Mouse (Mus musculus): ENCODE results near the gene Hcar1. TPM values are rescaled to one million over a fixed set of nuclear protein-coding genes. Genes with fewer than 3 reads are reported as not detected.

Hcar1 gene
- polyA plus RNA-seq, 1 experiment from 2014 or later = 0.38 TPM

DNA sequence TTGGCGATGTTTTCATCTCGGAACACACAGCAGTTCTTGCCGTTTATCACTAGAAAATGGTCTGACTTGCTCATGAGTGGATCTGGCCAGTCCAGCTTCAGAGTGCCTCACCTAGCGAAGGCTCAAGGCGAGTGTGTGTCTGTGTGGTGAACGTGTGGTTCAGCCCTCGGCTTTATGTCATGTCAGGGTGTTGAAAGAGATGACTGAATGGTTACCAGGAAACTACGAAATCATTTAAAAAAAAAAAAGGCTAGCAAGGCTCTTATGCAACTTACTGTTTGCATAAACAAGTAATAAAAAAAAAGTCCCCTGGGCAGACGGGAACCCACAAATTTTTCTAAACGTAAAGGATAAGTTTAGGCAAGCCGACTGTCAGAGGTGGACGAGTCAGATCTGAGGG, 14.5 kb downstream of the Hcar1 start, which contains the start of gene Hcar2:
TSS of gene Hcar2 (minus strand) at position 135 of the 400 bp plus-strand sequence.
- no peak for DNase-seq (ENCODE audit: low spot score)

DNA sequence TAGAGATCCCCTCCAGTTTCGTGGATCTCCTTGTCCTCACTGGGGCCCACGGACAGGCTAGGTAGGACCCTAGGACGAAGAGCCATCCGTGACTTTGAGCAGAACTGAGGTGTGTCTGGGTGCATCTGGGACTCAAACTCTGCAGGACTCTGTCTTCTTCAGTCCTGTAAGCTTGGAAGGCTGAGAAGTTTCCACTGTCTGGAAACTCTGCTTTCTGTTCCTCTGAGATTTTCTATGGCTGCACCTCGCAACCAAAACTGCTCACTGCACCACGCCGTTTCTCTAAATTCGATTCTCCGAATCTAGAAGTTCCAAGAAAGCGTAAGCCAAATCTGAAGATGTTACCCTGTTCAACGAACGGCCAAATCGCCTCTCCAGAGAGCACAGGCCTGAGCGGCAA, 15.9 kb downstream of the Hcar1 start:
- no peak for DNase-seq (ENCODE audit: low spot score)

DNA sequence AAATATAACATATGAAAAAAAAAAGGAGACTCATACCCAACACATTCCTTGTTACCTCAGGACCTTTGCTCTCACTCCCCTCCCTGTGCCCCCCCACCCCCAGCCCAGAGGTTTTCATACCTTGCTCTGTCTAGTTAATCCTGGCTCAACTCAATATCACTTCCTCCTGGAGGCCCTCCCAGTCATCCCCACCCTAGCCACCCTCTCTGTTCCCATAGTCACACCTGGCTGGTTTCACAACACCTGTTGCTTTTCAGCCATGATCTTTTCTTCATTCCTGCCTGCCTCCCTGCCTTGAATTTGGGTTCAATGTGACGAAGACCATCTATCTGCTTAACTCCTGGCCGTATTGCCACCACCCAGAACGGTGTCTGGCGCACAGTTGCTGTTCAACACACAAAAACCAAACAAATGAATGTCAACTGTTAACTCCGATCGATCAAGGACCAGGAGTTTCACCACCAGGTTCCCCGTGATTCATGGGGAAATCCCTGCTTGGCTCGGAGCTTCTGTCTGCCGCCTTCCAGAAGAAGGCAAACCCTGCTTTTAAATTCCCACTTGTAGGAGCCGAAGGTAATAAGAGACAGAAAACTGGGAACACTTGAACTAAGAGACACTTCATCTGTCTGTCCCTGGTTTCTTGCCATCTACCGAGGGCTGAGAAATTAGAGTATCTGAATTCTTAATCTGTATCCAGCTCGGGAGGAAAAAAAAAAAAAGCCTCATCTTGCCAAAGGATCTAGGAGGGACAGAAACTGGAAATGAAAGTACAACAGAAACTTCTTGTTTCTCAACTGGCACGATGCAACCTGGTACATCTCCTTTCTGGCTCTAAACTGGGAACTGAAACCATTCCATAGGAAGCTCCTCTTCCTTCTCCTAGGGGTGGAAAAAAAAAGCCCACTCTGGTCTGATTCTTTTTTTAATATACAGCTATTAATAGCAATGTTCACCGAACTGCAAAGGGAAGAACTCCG, 17.2 kb downstream of the Hcar1 start:
- DNase-seq (ENCODE audit: low spot score) = no peak

DNA sequence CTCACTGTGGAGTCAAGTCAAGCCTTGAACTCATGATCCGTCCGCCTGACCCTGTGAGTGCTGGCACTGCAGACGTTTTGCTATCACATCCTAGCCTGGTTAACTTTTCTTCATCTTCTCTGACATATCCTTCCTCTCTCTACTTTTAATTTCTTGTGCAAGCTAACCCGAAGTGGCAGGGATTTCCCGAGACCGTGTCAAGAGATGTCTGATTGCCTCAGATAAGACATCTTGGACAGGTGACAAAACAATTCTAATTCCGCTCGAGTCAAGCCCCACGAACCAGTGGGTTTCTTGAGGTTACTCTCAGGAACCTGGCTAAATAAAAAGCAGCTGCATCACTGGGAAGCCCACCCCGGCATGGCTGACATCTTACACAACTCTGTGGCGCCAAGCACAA, 21.0 kb downstream of the Hcar1 start:
- DNase-seq (ENCODE audit: low spot score) = no peak

DNA sequence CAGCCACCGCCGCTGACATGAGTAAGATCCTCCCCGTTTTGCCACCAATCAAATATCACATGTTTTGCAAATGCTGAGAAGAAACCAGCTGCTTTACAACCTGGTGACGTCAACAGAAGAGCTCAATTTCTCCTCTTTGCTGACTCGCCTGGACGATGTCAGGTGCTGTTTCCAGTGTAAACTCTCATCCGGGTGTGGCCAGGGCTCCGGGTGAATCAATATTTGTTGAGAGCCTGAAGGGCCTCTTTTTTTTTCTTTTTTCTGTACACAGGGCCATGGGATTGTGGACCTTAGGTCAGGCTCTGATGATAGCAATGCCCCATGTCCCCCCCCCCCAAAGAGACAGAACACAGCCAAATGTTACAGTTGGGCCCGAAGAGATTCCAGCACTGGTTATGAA, 25.3 kb downstream of the Hcar1 start:
- no peak for DNase-seq (ENCODE audit: low spot score)

DNA sequence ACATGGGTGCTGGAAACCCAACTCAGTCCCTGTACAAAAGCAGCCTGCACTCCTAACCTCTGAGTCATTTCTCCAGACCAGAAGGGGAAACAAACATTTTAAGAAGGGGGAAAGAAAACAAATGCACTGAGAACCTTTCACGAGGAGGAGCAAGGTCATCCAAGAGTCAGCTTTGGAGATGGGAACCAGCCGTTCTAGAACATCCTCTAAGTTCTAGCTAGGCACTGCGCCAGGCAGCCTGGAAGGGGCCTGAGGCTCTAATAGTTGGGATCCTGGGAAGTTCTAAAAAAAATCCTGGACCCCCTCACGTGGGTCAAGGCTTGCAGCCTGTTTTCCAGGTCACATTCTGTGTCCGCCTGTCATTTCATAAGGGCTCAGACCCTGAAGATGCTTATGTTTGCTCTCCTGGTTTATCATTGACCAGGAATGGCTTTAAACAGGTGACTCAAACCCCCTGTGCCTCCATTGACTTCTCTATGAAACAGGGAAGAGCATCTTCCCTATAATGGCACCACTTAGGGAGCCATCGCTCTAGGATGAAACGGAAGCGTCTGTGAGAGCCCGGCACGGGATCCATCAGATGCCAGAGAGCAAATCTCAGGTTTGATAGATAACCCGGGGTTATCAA, 25.8 kb downstream of the Hcar1 start:
- no peak for DNase-seq (ENCODE audit: low spot score)

DNA sequence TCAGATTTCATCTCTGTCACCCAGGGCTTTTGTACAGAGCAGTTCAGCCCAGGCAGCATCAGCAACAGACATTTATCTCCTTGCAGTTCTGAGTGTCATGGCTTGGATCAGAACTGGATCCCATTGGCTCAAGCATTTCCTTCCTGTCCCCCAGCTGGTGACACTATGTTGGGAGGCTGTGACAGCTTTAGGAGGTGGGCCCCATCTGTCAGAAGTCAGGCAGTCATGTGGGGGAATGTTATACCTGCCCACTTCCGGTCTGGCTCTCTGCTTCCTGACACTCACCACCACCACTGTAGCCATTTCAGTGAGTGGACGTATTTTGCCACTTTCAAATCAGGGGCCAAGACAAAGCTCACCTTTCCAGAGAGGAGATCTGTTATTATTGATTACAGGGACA, 28.4 kb downstream of the Hcar1 start:
- peak; percentile 65 for DNase-seq (ENCODE audit: low spot score)

DNA sequence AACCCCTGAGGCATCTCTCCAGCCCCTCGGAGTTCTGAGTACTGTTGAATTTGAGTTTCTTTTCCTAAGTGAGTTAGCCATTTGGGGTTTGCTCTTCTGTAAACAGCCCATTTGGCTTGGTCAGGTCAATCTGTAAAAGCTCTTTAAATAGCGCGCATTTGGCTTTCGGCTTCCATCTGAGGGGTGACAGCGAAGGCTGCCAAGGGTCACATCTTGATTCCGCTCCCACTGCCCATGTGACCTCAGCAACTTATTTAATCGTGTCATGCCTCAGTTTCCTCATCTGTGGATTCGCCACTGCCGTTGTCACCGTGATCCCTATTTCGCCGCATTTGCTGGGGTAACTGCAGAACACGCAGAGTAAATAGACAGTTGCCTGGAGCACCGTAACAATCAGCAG, 35.5 kb downstream of the Hcar1 start:
- DNase-seq (ENCODE audit: low spot score) = no peak

DNA sequence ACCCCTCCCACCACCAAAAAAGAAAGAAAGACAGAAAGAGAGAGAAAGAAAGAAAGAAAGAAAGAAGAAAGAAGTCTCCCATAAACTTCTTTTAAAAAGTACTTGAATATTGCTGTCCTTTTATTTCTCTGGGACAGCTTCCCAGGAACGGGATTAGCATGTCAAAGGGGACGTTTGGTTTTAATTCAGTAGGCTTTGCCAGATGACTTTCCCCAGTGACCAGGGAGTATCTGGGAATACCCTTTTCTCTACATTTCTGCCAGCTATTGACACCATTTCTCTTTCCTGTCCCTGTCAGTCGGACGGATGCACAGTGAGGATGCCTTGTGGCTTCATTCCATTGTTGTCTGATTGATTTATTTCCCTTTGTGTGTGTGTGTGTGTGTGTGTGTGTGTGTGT, 36.0 kb downstream of the Hcar1 start:
- no peak for DNase-seq (ENCODE audit: low spot score)

DNA sequence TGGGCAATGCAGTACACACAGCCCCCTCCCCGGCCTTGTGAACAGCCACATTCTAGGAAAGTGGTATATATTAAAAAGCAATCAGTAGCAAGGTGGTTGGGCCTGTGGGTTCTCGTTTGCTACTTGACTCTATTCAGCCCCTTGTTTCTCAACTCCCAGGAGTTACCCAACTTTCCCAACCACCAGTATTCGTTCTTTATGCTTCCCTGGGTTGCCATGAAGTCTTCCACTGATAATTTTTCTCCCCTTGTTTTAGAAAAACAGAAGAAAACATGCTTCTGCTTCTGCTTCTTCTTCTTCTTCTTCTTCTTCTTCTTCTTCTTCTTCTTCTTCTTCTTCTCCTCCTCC, 36.9 kb downstream of the Hcar1 start:
- DNase-seq (ENCODE audit: low spot score) = no peak

DNA sequence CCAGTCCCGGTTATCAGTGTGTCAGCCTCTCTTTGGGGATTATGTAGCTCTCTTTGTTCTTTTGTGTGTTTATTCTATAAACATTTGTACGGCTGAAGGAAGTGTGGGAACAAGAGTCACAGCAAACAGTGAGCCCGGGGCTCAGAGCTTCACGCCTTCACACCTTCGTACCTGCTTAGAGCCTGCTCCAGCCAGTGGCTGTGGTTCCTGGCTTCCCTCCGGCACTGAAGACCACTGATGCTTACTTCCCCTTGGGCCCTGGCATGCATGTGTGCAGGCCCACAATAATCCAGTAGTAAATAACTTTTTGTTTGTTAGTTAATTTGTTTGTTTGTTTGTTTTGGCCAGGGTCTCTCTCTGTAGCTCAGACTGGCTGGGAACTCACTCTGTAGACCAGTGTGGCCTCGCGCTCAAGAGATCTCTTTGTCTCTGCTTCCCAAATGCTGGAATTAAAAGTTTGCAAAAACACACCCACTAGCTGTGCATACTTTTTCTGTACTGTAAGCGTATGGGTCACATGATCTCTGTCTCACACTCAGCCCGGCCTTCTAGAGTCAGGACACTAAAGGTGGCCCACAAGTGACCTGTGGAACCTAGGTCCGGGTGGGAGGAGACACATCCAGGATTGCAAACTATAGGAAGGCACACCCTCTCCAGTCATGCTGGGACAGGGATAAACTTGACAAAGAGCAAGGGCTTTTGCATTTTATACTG, 37.4 kb downstream of the Hcar1 start:
- no peak for DNase-seq (ENCODE audit: low spot score)

DNA sequence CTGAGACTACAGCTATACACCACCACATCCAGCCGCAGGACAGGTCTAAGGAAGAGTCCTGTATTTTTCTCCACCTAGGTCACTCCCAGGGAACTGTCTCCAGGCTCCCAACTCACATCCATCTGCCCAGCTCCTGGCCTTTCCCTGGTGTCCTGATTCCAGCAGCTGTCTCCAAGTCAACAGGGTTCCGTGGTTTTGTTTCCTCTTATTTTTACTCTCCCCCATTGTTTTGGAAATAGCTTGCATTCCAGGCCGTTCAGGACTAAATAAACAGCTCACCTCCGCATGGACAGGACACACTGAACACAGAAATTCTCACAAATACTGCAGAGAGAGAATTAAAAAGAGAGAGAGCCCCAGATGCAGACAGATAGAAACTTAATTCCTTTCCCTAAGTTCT, 42.4 kb downstream of the Hcar1 start:
- DNase-seq (ENCODE audit: low spot score) = no peak

DNA sequence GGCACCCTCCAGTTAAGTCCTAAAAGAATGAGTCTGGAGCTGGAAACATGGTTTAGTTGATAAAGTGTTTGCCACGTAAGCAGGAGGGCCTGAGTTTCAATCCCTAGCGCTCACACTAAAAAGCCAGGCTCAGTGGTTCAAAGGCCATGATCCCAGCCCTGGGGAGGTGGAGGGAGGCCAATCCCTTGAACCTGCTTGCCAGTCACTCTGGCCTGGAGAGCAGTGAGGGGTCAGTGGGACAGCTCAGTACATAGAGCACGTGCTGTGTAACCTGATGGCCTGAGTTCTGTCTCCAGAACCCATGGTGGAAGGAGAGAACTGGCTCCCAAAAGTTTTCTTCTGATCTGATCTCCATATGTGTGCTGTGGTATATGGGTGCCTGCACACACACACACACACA, 45.0 kb downstream of the Hcar1 start:
- DNase-seq (ENCODE audit: low spot score) = no peak

DNA sequence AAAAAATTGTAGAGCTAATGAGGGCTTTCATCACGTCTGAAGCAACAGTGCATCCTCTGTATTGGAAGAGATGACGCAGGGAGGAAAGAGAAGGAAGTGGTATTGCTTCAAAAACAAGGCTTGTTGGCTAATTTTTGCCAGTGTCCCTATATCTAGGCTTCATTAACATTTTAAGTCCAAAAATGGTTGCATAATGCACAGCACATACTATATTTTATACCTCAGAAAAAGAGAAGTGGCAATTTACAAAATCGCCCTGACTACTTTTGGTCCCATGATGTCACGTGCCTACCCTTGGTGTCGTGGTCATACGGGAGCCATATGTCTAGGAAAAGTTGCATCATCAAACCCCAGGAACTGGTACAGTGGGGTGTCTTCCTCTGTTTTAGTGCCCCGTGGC, 47.5 kb downstream of the Hcar1 start:
- DNase-seq (ENCODE audit: low spot score) = no peak

DNA sequence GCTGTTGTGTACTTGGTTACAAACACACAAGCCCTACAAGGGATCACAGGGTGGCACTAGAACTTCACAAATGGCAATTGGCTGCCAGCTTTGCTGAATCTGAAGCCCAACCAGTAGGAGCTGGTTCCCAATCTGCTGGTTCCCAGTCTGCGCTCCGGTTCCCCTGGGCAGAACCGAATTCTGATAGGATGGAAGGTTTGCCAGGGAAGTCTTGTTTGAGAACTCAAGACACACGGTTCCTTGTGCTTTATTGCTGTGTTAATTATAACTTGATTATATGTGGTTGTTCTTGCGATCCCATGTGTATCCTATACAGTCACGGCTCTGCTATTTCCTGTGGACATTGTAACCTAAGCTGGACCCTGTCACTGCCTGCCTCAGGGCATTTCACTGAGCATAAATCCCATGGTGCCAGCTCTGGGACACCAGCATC, 52.1 kb downstream of the Hcar1 start:
- DNase-seq (ENCODE audit: low spot score) = no peak

Other genes with a start within 250 kb of the Hcar1 start
- 30.6 and 33.7 TPM in 2 replicates for gene Clip1, start 195.4 kb downstream of the Hcar1 start, polyA plus RNA-seq (2015; fragmentation: Nextera tagmentation; extraction: Ambion mirVana)
- gene Zcchc8, start 158.9 kb downstream of the Hcar1 start, polyA plus RNA-seq (2015; fragmentation: Nextera tagmentation; extraction: Ambion mirVana) = 83.8 and 86.3 TPM in 2 replicates
- gene Rsrc2, start 130.6 kb downstream of the Hcar1 start, polyA plus RNA-seq (2015; fragmentation: Nextera tagmentation; extraction: Ambion mirVana) = 129 and 144 TPM in 2 replicates
- gene Kntc1, start 130.3 kb downstream of the Hcar1 start, polyA plus RNA-seq (2015; fragmentation: Nextera tagmentation; extraction: Ambion mirVana) = 16.2 and 18.2 TPM in 2 replicates
- 0.45 and 1.0 TPM in 2 replicates for gene Hcar2, start 14.5 kb downstream of the Hcar1 start, polyA plus RNA-seq (2015; fragmentation: Nextera tagmentation; extraction: Ambion mirVana)
- gene Denr, start 27.2 kb upstream of the Hcar1 start, polyA plus RNA-seq (2015; fragmentation: Nextera tagmentation; extraction: Ambion mirVana) = 141 and 142 TPM in 2 replicates
- gene Gm43518, start 47.4 kb upstream of the Hcar1 start, polyA plus RNA-seq (2015; fragmentation: Nextera tagmentation; extraction: Ambion mirVana) = 1.0 and 1.5 TPM in 2 replicates
- 7.3 and 8.0 TPM in 2 replicates for gene Ccdc62, start 50.7 kb upstream of the Hcar1 start, polyA plus RNA-seq (2015; fragmentation: Nextera tagmentation; extraction: Ambion mirVana)
- 9.8 and 11.0 TPM in 2 replicates for gene Hip1r, start 93.6 kb upstream of the Hcar1 start, polyA plus RNA-seq (2015; fragmentation: Nextera tagmentation; extraction: Ambion mirVana)
- 32.4 and 32.8 TPM in 2 replicates for gene Vps37b, start 152.2 kb upstream of the Hcar1 start, polyA plus RNA-seq (2015; fragmentation: Nextera tagmentation; extraction: Ambion mirVana)
- 38.3 and 39.3 TPM in 2 replicates for gene Abcb9, start 215.8 kb upstream of the Hcar1 start, polyA plus RNA-seq (2015; fragmentation: Nextera tagmentation; extraction: Ambion mirVana)
- gene Ogfod2, start 232.3 kb upstream of the Hcar1 start, polyA plus RNA-seq (2015; fragmentation: Nextera tagmentation; extraction: Ambion mirVana) = 35.6 and 41.8 TPM in 2 replicates
- gene Arl6ip4, start 236.1 kb upstream of the Hcar1 start, polyA plus RNA-seq (2015; fragmentation: Nextera tagmentation; extraction: Ambion mirVana) = 132 and 146 TPM in 2 replicates